Comparison of ENCODE assay signal across 9 mouse cellular contexts in the genomic region with DNA sequence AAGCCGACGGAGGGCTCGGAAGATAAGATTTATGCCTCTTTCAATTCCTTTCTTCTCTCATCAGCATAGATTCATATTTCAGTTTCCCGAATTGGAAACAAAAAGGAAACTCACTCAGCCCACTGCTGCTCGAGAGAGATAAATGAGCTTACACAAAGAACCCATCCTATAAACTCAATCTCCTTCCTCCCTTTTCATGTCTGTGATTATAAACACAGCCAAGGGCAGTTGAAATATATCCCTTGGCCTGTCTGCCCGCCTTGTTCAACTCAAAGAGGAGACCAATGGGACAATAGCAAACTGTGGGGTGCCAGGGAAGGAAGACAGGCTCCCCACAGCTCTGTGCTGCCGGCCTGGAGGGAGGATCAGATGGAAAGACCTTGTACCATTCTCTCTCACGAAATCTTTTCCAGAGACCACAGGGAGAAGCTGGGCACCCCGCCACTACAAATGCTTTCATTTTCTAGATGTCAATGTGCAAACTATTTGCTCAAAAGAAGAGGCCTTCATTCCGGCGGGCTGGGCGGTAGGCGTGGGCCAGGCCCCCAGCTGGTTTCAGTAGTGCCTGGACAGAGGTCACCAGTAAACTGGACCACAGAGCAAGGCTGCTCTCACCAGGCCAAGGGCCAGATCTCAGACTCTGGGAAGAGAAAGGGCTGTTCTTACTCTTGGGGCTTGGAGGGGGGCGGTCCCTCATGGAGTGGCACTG.
DNase-seq lines count a peak whose midpoint lies in the region; ATAC-seq lines count a peak whose summit lies in the region.
"Had no signal": no experiment of that assay in that cellular context is flagged by ENCODE, and none has a peak within 500 bp of the region (broad histone marks: within the 10 kb centered on the region; RNA-seq: fewer than 3 reads in every experiment).

No protein-coding gene starts in this region.

- 16% methylated on average over 14 of the region's 14 CpGs for WGBS in midbrain, embryonic 13.5 days

- no peak overlapping the region for H3K4me3 ChIP-seq in midbrain, embryonic 13.5 days (replicated peaks)
- H3K4me3 ChIP-seq: liver, embryonic 15.5 days had no signal

- peak overlapping the region; percentile 78 for H3K27ac ChIP-seq in midbrain, embryonic 13.5 days
- H3K27ac ChIP-seq: liver, embryonic 15.5 days had no signal

- no peaks in the 10 kb centered on the region for H3K9me3 ChIP-seq in midbrain, embryonic 13.5 days
- H3K9me3 ChIP-seq: liver, embryonic 15.5 days had no signal

- H3K9ac ChIP-seq in midbrain, embryonic 13.5 days (replicated peaks), result no peak overlapping the region; the same call in 1 of the 2 replicates
- H3K9ac ChIP-seq: liver, embryonic 15.5 days had no signal

- peaks cover 41% of the 10 kb centered on the region for H3K4me1 ChIP-seq in midbrain, embryonic 13.5 days (replicated peaks)
- H3K4me1 ChIP-seq: liver, embryonic 15.5 days had no signal

- peaks cover 11% of the 10 kb centered on the region; the same call in 1 of the 2 replicates for H3K27me3 ChIP-seq in midbrain, embryonic 13.5 days
- H3K27me3 ChIP-seq: liver, embryonic 15.5 days had no signal

- peak; percentile 9 to 12 for DNase-seq in spleen, adult 18-20 months
- no peak for DNase-seq in spleen, adult 12 weeks (ENCODE audit: low spot score)
- DNase-seq in cerebellum, postnatal 36 days, result peak; percentile 26 to 30
- DNase-seq in heart, postnatal 25 days (ENCODE audit: low spot score), result peak; percentile 10
- DNase-seq in kidney, postnatal 14 days, result peak; percentile 74
- DNase-seq in testis, postnatal 10 days (ENCODE audit: low spot score), result peak; percentile 78
- no peak for DNase-seq in natural killer cell, adult 2 months (ENCODE audit: low spot score in 2 of 2)

- intact Hi-C loops in heart, postnatal 25 days (cut with DNase I), result no loop called here

- peak; percentile 51 for ATAC-seq in midbrain, embryonic 13.5 days

- H3K36me3 ChIP-seq in midbrain, embryonic 13.5 days, result no peaks in the 10 kb centered on the region
- H3K36me3 ChIP-seq: liver, embryonic 15.5 days had no signal

- no peak overlapping the region for H3K4me2 ChIP-seq in midbrain, embryonic 13.5 days (replicated peaks)
- H3K4me2 ChIP-seq: liver, embryonic 15.5 days had no signal

Comparison
In these comparisons a context has a peak if more than half of its experiments do, and no peak if none do; other contexts are left out.
1. DNase-seq: peak in spleen, adult 18-20 months (2 of 2), cerebellum, postnatal 36 days (2 of 2), heart, postnatal 25 days (single experiment), kidney, postnatal 14 days (single experiment) and testis, postnatal 10 days (single experiment); none in spleen, adult 12 weeks (single experiment) and natural killer cell, adult 2 months (0 of 2).